Mouse (Mus musculus): Measurements from ENCODE around the gene Rps17. TPM values are rescaled to one million over a fixed set of nuclear protein-coding genes. Genes with fewer than 3 reads are reported as not detected.

Gene Rps17
- polyA plus RNA-seq, 1 experiment from 2014 or later, result 1,108 TPM

DNA sequence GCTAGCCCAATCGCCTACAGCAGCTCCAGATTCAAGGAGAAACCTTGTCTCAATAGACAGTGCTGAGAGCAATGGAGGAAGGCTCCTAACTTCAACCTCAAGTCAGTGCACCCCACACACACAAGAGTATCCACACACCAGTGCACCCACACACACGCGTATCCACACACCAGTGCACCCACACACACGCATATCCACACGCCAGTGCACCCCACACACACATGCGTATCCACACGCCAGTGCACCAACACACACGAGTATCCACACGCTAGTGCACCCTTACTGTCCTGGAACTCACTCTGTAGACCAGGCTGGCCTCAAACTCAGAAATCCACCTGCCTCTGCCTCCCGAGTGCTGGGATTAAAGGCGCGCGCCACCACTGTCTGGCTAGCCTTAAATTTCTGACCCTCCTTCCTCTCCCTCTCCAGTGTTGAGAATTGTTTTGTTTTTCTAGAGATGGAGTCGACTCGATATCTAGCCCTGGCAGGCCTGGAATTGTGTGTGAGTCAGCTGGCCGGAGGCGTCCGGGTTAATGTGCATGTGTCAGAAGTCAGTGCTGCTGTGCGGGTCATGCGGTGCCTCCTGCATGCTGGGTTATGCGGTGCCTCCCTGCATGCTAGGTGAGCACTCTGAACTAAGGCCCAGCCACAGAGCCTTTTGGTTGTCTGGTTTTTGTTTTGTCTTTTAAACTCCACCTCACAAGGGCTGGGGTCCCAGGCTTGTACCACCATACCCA lies 7.1 kb downstream of the Rps17 start:
- peaks cover 15% of the 10 kb centered on the region for H3K36me3 ChIP-seq (ENCODE audit: control insufficient read depth, insufficient read depth, low read length)
- H3K9me3 ChIP-seq (ENCODE audit: control insufficient read depth, low read length), result no peaks in the 10 kb centered on the region
- no peak for ATAC-seq (ENCODE audit: insufficient read depth, low FRiP score, low TSS enrichment)
- no peak overlapping the region for H3K9ac ChIP-seq (ENCODE audit: low read length)
- DNase-seq (ENCODE audit: low spot score), result no peak
- H3K4me3 ChIP-seq (ENCODE audit: low read depth, low read length), result no peak overlapping the region
- no peak overlapping the region for H3K27ac ChIP-seq (ENCODE audit: low read depth, low read length)
- H3K27me3 ChIP-seq (ENCODE audit: control insufficient read depth, insufficient read depth, low read length), result no peaks in the 10 kb centered on the region
- peaks cover 3% of the 10 kb centered on the region for H3K4me1 ChIP-seq (ENCODE audit: control insufficient read depth, insufficient read depth, low read length)
- WGBS, result 97% methylated on average over 21 of the region's 21 CpGs
- H3K4me2 ChIP-seq (ENCODE audit: low read depth), result no peak overlapping the region

- H3K27me3 ChIP-seq (ENCODE audit: control insufficient read depth, insufficient read depth, low read length), result no peaks in the 10 kb centered on the region
- no peak; the same call in 1 of the 2 replicates for ATAC-seq (ENCODE audit: insufficient read depth, low FRiP score, low TSS enrichment)
- 50% methylated on average over 8 of the region's 8 CpGs for WGBS
- H3K4me1 ChIP-seq (ENCODE audit: control insufficient read depth, insufficient read depth, low read length), result no peaks in the 10 kb centered on the region
- peak; percentile 77 for DNase-seq (ENCODE audit: low spot score)
- no peak overlapping the region for H3K9ac ChIP-seq (ENCODE audit: low read length)
- H3K9me3 ChIP-seq (ENCODE audit: control insufficient read depth, low read length), result no peaks in the 10 kb centered on the region
- no peak overlapping the region for H3K4me3 ChIP-seq (ENCODE audit: low read depth, low read length)
- H3K27ac ChIP-seq (ENCODE audit: low read depth, low read length), result no peak overlapping the region
- peaks cover 11% of the 10 kb centered on the region for H3K36me3 ChIP-seq (ENCODE audit: control insufficient read depth, insufficient read depth, low read length)
- no peak overlapping the region for H3K4me2 ChIP-seq (ENCODE audit: low read depth)
Measured at GRCm38 (mm10) chr7:81336432-81336786, 8.6 kb downstream of the Rps17 start.

- H3K36me3 ChIP-seq (ENCODE audit: control insufficient read depth, insufficient read depth, low read length), result peaks cover 9% of the 10 kb centered on the region
Measured at GRCm38 (mm10) chr7:81335705-81336431, 9.2 kb downstream of the Rps17 start.

GRCm38 (mm10) chr7:81331851-81332250 lies 13.2 kb downstream of the Rps17 start:
- no peaks in the 10 kb centered on the region for H3K9me3 ChIP-seq (ENCODE audit: control insufficient read depth, low read length)
- H3K27ac ChIP-seq (ENCODE audit: low read depth, low read length), result no peak overlapping the region
- H3K9ac ChIP-seq (ENCODE audit: low read length), result no peak overlapping the region
- H3K4me3 ChIP-seq (ENCODE audit: low read depth, low read length), result no peak overlapping the region
- H3K27me3 ChIP-seq (ENCODE audit: control insufficient read depth, insufficient read depth, low read length), result no peaks in the 10 kb centered on the region
- ATAC-seq (ENCODE audit: insufficient read depth, low FRiP score, low TSS enrichment), result no peak
- no peak for DNase-seq (ENCODE audit: low spot score)
- no peaks in the 10 kb centered on the region for H3K4me1 ChIP-seq (ENCODE audit: control insufficient read depth, insufficient read depth, low read length)
- H3K4me2 ChIP-seq (ENCODE audit: low read depth), result no peak overlapping the region
- 88% methylated on average over 7 of the region's 7 CpGs for WGBS
- no peaks in the 10 kb centered on the region for H3K36me3 ChIP-seq (ENCODE audit: control insufficient read depth, insufficient read depth, low read length)

More at GRCm38 (mm10) chr7:81335705-81336431, 9.2 kb downstream of the Rps17 start:
- Histone ChIP-seq H3K9ac (ENCODE audit: low read length) (no peak overlapping the region), H3K4me2 (ENCODE audit: low read depth) (no peak overlapping the region), H3K4me3 (ENCODE audit: low read depth, low read length) (no peak overlapping the region), H3K27me3 (ENCODE audit: control insufficient read depth, insufficient read depth, low read length) (no peaks in the 10 kb centered on the region), H3K27ac (ENCODE audit: low read depth, low read length) (no peak overlapping the region), H3K9me3 (ENCODE audit: control insufficient read depth, low read length) (no peaks in the 10 kb centered on the region), H3K4me1 (ENCODE audit: control insufficient read depth, insufficient read depth, low read length) (no peaks in the 10 kb centered on the region)
- DNase-seq (ENCODE audit: low spot score) (peak; percentile 39), ATAC-seq (ENCODE audit: insufficient read depth, low FRiP score, low TSS enrichment) (no peak)
- WGBS, result 67% methylated on average over 18 of the region's 18 CpGs

DNA sequence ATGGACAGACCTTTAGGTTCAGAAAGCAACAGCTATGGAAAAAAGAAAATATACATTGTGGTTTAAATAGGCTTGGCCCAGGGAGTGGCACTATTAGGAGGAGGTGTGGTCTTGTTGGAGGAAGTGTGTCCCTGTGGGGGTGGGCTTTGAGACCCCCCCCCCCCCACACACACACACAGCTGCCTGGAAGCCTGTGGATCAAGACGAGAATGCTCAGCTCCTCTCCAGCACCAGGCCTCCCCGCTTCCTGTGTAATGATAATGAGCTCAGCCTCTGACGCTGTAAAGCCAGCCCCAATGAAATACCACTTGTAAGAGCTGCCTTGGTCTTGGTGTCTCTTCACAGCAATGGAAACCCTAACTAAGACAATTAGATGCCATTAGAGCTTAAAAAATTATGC lies 14.3 kb downstream of the Rps17 start:
- Histone ChIP-seq H3K9ac (ENCODE audit: low read length) (no peak overlapping the region), H3K27ac (ENCODE audit: low read depth, low read length) (no peak overlapping the region), H3K4me1 (ENCODE audit: control insufficient read depth, insufficient read depth, low read length) (no peaks in the 10 kb centered on the region), H3K4me3 (ENCODE audit: low read depth, low read length) (no peak overlapping the region), H3K36me3 (ENCODE audit: control insufficient read depth, insufficient read depth, low read length) (no peaks in the 10 kb centered on the region), H3K9me3 (ENCODE audit: control insufficient read depth, low read length) (no peaks in the 10 kb centered on the region), H3K4me2 (ENCODE audit: low read depth) (no peak overlapping the region), H3K27me3 (ENCODE audit: control insufficient read depth, insufficient read depth, low read length) (no peaks in the 10 kb centered on the region)
- DNase-seq (ENCODE audit: low spot score), result no peak
- 28% methylated on average over 3 of the region's 3 CpGs for WGBS
- ATAC-seq (ENCODE audit: insufficient read depth, low FRiP score, low TSS enrichment), result no peak

DNA sequence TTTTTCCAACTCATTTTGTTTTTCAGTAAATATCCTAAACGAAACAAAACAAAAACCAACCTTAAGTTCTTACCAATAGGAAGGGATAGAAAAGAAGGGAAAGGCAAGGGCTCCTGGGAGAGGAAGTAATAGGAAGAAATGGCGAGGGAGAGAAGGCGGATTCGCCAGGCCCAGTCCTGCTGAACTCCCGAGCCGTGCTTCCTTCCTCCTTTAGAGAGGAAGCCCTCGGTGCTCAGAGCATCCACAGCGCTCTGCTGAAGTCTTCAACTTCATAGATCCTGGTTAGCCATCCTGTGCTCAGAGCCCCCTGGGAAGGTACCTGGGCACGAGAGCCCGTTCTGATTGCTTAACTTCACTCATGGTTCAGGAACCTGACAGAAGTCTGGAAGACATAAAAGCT lies 17.4 kb downstream of the Rps17 start:
- H3K27me3 ChIP-seq (ENCODE audit: control insufficient read depth, insufficient read depth, low read length), result no peaks in the 10 kb centered on the region
- no peaks in the 10 kb centered on the region for H3K4me1 ChIP-seq (ENCODE audit: control insufficient read depth, insufficient read depth, low read length)
- no peaks in the 10 kb centered on the region for H3K9me3 ChIP-seq (ENCODE audit: control insufficient read depth, low read length)
- 87% methylated on average over 10 of the region's 10 CpGs for WGBS
- no peak overlapping the region for H3K27ac ChIP-seq (ENCODE audit: low read depth, low read length)
- H3K4me2 ChIP-seq (ENCODE audit: low read depth), result no peak overlapping the region
- no peaks in the 10 kb centered on the region for H3K36me3 ChIP-seq (ENCODE audit: control insufficient read depth, insufficient read depth, low read length)
- DNase-seq (ENCODE audit: low spot score), result no peak
- ATAC-seq (ENCODE audit: insufficient read depth, low FRiP score, low TSS enrichment), result no peak
- no peak overlapping the region for H3K4me3 ChIP-seq (ENCODE audit: low read depth, low read length)
- no peak overlapping the region for H3K9ac ChIP-seq (ENCODE audit: low read length)

DNA sequence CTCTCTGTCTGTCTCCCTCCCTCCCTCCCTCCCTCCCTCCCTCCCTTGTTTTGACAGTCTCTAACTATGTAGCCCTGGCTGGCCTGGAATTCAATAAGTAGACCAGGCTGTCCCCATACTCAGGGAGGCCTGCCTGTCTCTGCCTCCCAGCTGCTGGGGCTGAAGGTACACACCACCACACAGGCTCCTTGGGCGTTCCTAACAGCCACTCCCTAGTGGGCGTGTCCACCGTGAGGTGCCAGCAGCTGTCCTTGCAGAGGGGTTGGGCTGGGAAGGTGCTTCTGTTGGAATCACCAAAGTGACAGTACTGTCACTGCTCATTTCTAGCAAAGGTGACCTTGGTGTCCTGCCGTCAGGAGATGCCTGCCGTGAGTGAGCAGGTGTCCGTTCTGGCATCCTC lies 18.2 kb downstream of the Rps17 start:
- H3K4me2 ChIP-seq (ENCODE audit: low read depth), result no peak overlapping the region
- no peaks in the 10 kb centered on the region for H3K9me3 ChIP-seq (ENCODE audit: control insufficient read depth, low read length)
- ATAC-seq (ENCODE audit: insufficient read depth, low FRiP score, low TSS enrichment) (no peak), DNase-seq (ENCODE audit: low spot score) (no peak)
- 82% methylated on average over 6 of the region's 6 CpGs for WGBS
- H3K4me3 ChIP-seq (ENCODE audit: low read depth, low read length), result no peak overlapping the region
- H3K36me3 ChIP-seq (ENCODE audit: control insufficient read depth, insufficient read depth, low read length), result no peaks in the 10 kb centered on the region
- no peaks in the 10 kb centered on the region for H3K27me3 ChIP-seq (ENCODE audit: control insufficient read depth, insufficient read depth, low read length)
- H3K4me1 ChIP-seq (ENCODE audit: control insufficient read depth, insufficient read depth, low read length), result no peaks in the 10 kb centered on the region
- H3K9ac ChIP-seq (ENCODE audit: low read length), result no peak overlapping the region
- no peak overlapping the region for H3K27ac ChIP-seq (ENCODE audit: low read depth, low read length)

GRCm38 (mm10) chr7:81326043-81326442 lies 19.0 kb downstream of the Rps17 start:
- no peak for DNase-seq (ENCODE audit: low spot score)
- no peak overlapping the region for H3K4me3 ChIP-seq (ENCODE audit: low read depth, low read length)
- no peak for ATAC-seq (ENCODE audit: insufficient read depth, low FRiP score, low TSS enrichment)
- no peak overlapping the region for H3K9ac ChIP-seq (ENCODE audit: low read length)
- no peaks in the 10 kb centered on the region for H3K27me3 ChIP-seq (ENCODE audit: control insufficient read depth, insufficient read depth, low read length)
- WGBS, result 91% methylated on average over 12 of the region's 12 CpGs
- no peak overlapping the region for H3K4me2 ChIP-seq (ENCODE audit: low read depth)
- H3K9me3 ChIP-seq (ENCODE audit: control insufficient read depth, low read length), result no peaks in the 10 kb centered on the region
- H3K27ac ChIP-seq (ENCODE audit: low read depth, low read length), result no peak overlapping the region
- H3K4me1 ChIP-seq (ENCODE audit: control insufficient read depth, insufficient read depth, low read length), result no peaks in the 10 kb centered on the region
- no peaks in the 10 kb centered on the region for H3K36me3 ChIP-seq (ENCODE audit: control insufficient read depth, insufficient read depth, low read length)

DNA sequence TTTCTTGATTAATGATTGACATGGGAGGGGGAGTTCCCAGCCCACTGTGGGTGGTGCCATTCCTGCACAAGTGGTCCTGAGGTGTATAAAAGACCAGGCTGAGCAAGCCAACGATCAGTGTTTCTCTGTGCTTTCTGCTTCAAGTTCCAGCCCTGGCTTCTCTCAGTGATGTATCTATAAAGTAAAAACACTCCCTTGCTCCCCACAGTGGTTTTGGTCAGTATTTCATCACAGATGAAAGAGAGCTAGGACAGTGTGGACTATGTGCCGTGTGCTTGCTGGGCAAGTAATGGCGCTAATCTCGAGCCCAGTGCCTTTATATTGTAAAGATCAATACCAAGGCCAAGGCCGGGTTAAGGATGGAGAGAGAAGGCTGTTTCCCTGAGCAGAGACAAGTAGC lies 23.3 kb downstream of the Rps17 start:
- Histone ChIP-seq H3K9ac (ENCODE audit: low read length) (no peak overlapping the region), H3K4me1 (ENCODE audit: control insufficient read depth, insufficient read depth, low read length) (no peaks in the 10 kb centered on the region), H3K36me3 (ENCODE audit: control insufficient read depth, insufficient read depth, low read length) (no peaks in the 10 kb centered on the region), H3K4me2 (ENCODE audit: low read depth) (no peak overlapping the region), H3K4me3 (ENCODE audit: low read depth, low read length) (no peak overlapping the region), H3K9me3 (ENCODE audit: control insufficient read depth, low read length) (no peaks in the 10 kb centered on the region), H3K27ac (ENCODE audit: low read depth, low read length) (no peak overlapping the region), H3K27me3 (ENCODE audit: control insufficient read depth, insufficient read depth, low read length) (no peaks in the 10 kb centered on the region)
- no peak for ATAC-seq (ENCODE audit: insufficient read depth, low FRiP score, low TSS enrichment)
- WGBS, result 85% methylated on average over 5 of the region's 5 CpGs
- no peak for DNase-seq (ENCODE audit: low spot score)
